Mouse (Mus musculus): ENCODE measurements around the gene Krt83. TPM values are rescaled to one million over a fixed set of nuclear protein-coding genes. Genes with fewer than 3 reads are reported as not detected.
A peak's percentile ranks its signal among the peaks of the same experiment; 100 is the strongest.

Gene Krt83
- polyA plus RNA-seq, 1 experiment from 2014 or later, result 0.13 TPM

GRCm38 (mm10) chr15:101469093-101469492 lies 22.2 kb downstream of the Krt83 start:
- no peak overlapping the region for H3K4me2 ChIP-seq
- 76% methylated on average over 4 of the region's 4 CpGs for WGBS
- DNase-seq, result no peak
- no peaks in the 10 kb centered on the region for H3K27me3 ChIP-seq (ENCODE audit: insufficient read depth, low read length)
- no peaks in the 10 kb centered on the region for H3K9me3 ChIP-seq (ENCODE audit: low read depth, low read length)
- no peak for ATAC-seq (ENCODE audit: insufficient read depth)
- TF ChIP-seq CTCF (IDR thresholded peaks at IDR 0.05; ENCODE audit: low read depth), result no peak
- no peak overlapping the region for H3K4me3 ChIP-seq (ENCODE audit: low read depth, low read length)
- no peaks in the 10 kb centered on the region for H3K36me3 ChIP-seq (ENCODE audit: insufficient read depth)
- H3K9ac ChIP-seq, result no peak overlapping the region
- H3K27ac ChIP-seq (ENCODE audit: low read depth), result no peak overlapping the region
- H3K4me1 ChIP-seq (ENCODE audit: insufficient read depth), result no peaks in the 10 kb centered on the region

GRCm38 (mm10) chr15:101463651-101464050 lies 27.7 kb downstream of the Krt83 start, which contains the start of gene Krt81:
Krt81 (minus strand) TSS chr15:101463751.
- no peak within 1 kb of the TSS for H3K4me2 ChIP-seq
- no peaks in the 10 kb centered on the region for H3K27me3 ChIP-seq (ENCODE audit: insufficient read depth, low read length)
- no peak within 1 kb of the TSS for H3K27ac ChIP-seq (ENCODE audit: low read depth)
- no peak within 1 kb of the TSS for H3K9ac ChIP-seq
- ATAC-seq (ENCODE audit: insufficient read depth), result no peak
- WGBS, result 75% methylated on average over 13 of the region's 13 CpGs
- no peaks in the 10 kb centered on the region for H3K36me3 ChIP-seq (ENCODE audit: insufficient read depth)
- no peak within 1 kb of the TSS for H3K4me3 ChIP-seq (ENCODE audit: low read depth, low read length)
- H3K4me1 ChIP-seq (ENCODE audit: insufficient read depth), result no peaks in the 10 kb centered on the region
- no peaks in the 10 kb centered on the region for H3K9me3 ChIP-seq (ENCODE audit: low read depth, low read length)
- TF ChIP-seq CTCF (IDR thresholded peaks at IDR 0.05; ENCODE audit: low read depth), result no peak
- no peak for DNase-seq

DNA sequence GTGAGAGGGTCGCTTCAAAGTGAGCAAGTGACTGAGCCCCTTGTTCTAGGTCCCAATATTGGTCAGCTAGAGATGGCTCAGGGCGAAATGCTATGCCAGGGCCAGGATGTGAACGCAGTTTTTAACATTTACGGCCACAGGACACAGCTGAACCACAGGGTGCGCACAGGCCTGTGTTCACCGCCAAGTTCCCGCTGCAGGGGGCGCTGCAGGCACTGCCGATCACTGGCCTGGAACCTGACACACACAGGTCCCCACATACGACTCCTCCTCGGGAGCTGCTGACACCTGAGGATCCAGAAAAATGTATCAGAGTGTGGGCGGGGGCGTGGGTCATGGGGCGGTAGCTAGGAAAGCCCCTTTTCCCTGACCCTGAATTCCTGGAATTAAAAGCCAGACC lies 32.0 kb downstream of the Krt83 start:
- peak; percentile 36 for TF ChIP-seq CTCF (IDR thresholded peaks at IDR 0.05; ENCODE audit: low read depth)
- no peaks in the 10 kb centered on the region for H3K36me3 ChIP-seq (ENCODE audit: insufficient read depth)
- no peak overlapping the region for H3K27ac ChIP-seq (ENCODE audit: low read depth)
- H3K9ac ChIP-seq, result no peak overlapping the region
- H3K9me3 ChIP-seq (ENCODE audit: low read depth, low read length), result peaks cover 6% of the 10 kb centered on the region; the same call in 1 of the 2 replicates
- no peak overlapping the region for H3K4me3 ChIP-seq (ENCODE audit: low read depth, low read length)
- no peak for DNase-seq
- ATAC-seq (ENCODE audit: insufficient read depth), result no peak
- H3K27me3 ChIP-seq (ENCODE audit: insufficient read depth, low read length), result no peaks in the 10 kb centered on the region
- WGBS, result 75% methylated on average over 14 of the region's 14 CpGs
- no peak overlapping the region for H3K4me2 ChIP-seq
- no peaks in the 10 kb centered on the region for H3K4me1 ChIP-seq (ENCODE audit: insufficient read depth)

- Histone ChIP-seq H3K4me3 (ENCODE audit: low read depth, low read length) (no peak overlapping the region), H3K9ac (no peak overlapping the region), H3K4me2 (no peak overlapping the region), H3K9me3 (ENCODE audit: low read depth, low read length) (peaks cover 6% of the 10 kb centered on the region; the same call in 1 of the 2 replicates), H3K4me1 (ENCODE audit: insufficient read depth) (no peaks in the 10 kb centered on the region), H3K36me3 (ENCODE audit: insufficient read depth) (no peaks in the 10 kb centered on the region), H3K27ac (ENCODE audit: low read depth) (no peak overlapping the region), H3K27me3 (ENCODE audit: insufficient read depth, low read length) (no peaks in the 10 kb centered on the region)
- 49% methylated on average over 16 of the region's 16 CpGs for WGBS
- DNase-seq (peak; percentile 17), ATAC-seq (ENCODE audit: insufficient read depth) (no peak)
- no peak for TF ChIP-seq CTCF (IDR thresholded peaks at IDR 0.05; ENCODE audit: low read depth)
Observed at GRCm38 (mm10) chr15:101458361-101458930, 32.9 kb downstream of the Krt83 start.

- Histone ChIP-seq H3K4me2 (no peak overlapping the region), H3K9me3 (ENCODE audit: low read depth, low read length) (peaks cover 6% of the 10 kb centered on the region; the same call in 1 of the 2 replicates), H3K4me3 (ENCODE audit: low read depth, low read length) (no peak overlapping the region), H3K9ac (no peak overlapping the region), H3K27me3 (ENCODE audit: insufficient read depth, low read length) (no peaks in the 10 kb centered on the region), H3K4me1 (ENCODE audit: insufficient read depth) (no peaks in the 10 kb centered on the region), H3K36me3 (ENCODE audit: insufficient read depth) (no peaks in the 10 kb centered on the region), H3K27ac (ENCODE audit: low read depth) (no peak overlapping the region)
- TF ChIP-seq CTCF (IDR thresholded peaks at IDR 0.05; ENCODE audit: low read depth), result no peak
- no peak for ATAC-seq (ENCODE audit: insufficient read depth)
- DNase-seq, result no peak
- 88% methylated on average over 6 of the region's 6 CpGs for WGBS
Observed at GRCm38 (mm10) chr15:101455891-101456290, 35.4 kb downstream of the Krt83 start.

GRCm38 (mm10) chr15:101455292-101455691 lies 36.0 kb downstream of the Krt83 start:
- Histone ChIP-seq H3K4me3 (ENCODE audit: low read depth, low read length) (no peak overlapping the region), H3K4me1 (ENCODE audit: insufficient read depth) (no peaks in the 10 kb centered on the region), H3K27ac (ENCODE audit: low read depth) (no peak overlapping the region), H3K9me3 (ENCODE audit: low read depth, low read length) (peaks cover 6% of the 10 kb centered on the region; the same call in 1 of the 2 replicates), H3K9ac (no peak overlapping the region), H3K27me3 (ENCODE audit: insufficient read depth, low read length) (no peaks in the 10 kb centered on the region), H3K36me3 (ENCODE audit: insufficient read depth) (no peaks in the 10 kb centered on the region), H3K4me2 (no peak overlapping the region)
- 53% methylated on average over 2 of the region's 2 CpGs for WGBS
- DNase-seq (no peak), ATAC-seq (ENCODE audit: insufficient read depth) (no peak)
- no peak for TF ChIP-seq CTCF (IDR thresholded peaks at IDR 0.05; ENCODE audit: low read depth)

DNA sequence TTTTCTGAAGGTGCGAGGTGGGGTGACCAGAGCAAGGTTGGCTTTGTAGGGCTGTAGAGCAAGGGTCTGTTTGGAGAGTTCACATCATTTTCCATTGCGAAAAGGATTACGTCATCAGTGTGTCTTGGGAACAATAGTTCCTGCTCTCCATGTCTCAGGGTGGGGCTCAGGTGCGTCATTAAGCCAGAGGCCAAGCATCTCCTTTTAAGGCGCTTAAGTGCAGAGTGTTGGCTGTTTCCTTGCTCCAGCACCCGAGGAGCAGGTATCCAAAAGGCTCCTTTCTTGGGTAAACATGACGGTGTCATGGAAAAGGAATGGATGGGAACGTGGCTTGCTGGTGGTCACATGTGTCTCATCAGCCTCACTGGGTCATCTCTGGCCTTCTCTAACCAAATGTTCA lies 36.5 kb downstream of the Krt83 start:
- Histone ChIP-seq H3K27me3 (ENCODE audit: insufficient read depth, low read length) (no peaks in the 10 kb centered on the region), H3K4me2 (no peak overlapping the region), H3K4me3 (ENCODE audit: low read depth, low read length) (no peak overlapping the region), H3K36me3 (ENCODE audit: insufficient read depth) (no peaks in the 10 kb centered on the region), H3K27ac (ENCODE audit: low read depth) (no peak overlapping the region), H3K9ac (no peak overlapping the region), H3K4me1 (ENCODE audit: insufficient read depth) (no peaks in the 10 kb centered on the region), H3K9me3 (ENCODE audit: low read depth, low read length) (peaks cover 6% of the 10 kb centered on the region; the same call in 1 of the 2 replicates)
- no peak for ATAC-seq (ENCODE audit: insufficient read depth)
- no peak for TF ChIP-seq CTCF (IDR thresholded peaks at IDR 0.05; ENCODE audit: low read depth)
- 69% methylated on average over 8 of the region's 8 CpGs for WGBS
- no peak for DNase-seq
